Mouse (Mus musculus) spleen, adult 2 months (tissue): ENCODE results near the gene Dph3. TPM values are rescaled to one million over a fixed set of nuclear protein-coding genes. Genes with fewer than 3 reads are reported as not detected.
"Not testable (repeated sequence)": the region's sequence is repeated elsewhere in the genome, so short reads cannot be mapped to it uniquely, and the experiment has no call there.

Source experiments
- DNase-seq, 2 experiments: peaks; one replicate each; pipeline versions ENCODE4 v3.0.0 to v3.0.0-alpha.2; 2012 to 2021; ENCODE audit warnings: low spot score in 2 of 2, low read depth in 1 of 2
- H3K27ac ChIP-seq: fragments of 200-500 bp; 2 replicates; pipeline ENCODE4 v1.5.1; 2012; ENCODE audit warnings: low read length, inconsistent platforms; ENCODE audit not compliant: insufficient read depth
- H3K27me3 ChIP-seq: fragments of 200-500 bp; 2 replicates; pipeline ENCODE4 v1.6.1; 2012; ENCODE audit warnings: mild to moderate bottlenecking, moderate library complexity, low read length, inconsistent platforms; ENCODE audit not compliant: control insufficient read depth, insufficient read depth
- H3K36me3 ChIP-seq: fragments of 200-500 bp; 2 replicates; pipeline ENCODE4 v1.6.1; 2012; ENCODE audit warnings: mild to moderate bottlenecking, low read length, inconsistent platforms; ENCODE audit not compliant: control insufficient read depth, insufficient read depth
- H3K4me1 ChIP-seq: fragments of 200-500 bp; 2 replicates; pipeline ENCODE4 v1.6.1; 2011; ENCODE audit warnings: inconsistent platforms; ENCODE audit not compliant: control insufficient read depth, insufficient read depth, insufficient read length
- H3K4me3 ChIP-seq: fragments of 200-500 bp; 2 replicates; pipeline ENCODE4 v1.5.1; 2011; ENCODE audit warnings: mild to moderate bottlenecking, inconsistent platforms; ENCODE audit not compliant: insufficient read depth, insufficient read length; ENCODE audit errors: extremely low read depth
- CTCF ChIP-seq: fragments of 200-500 bp; IDR thresholded peaks from 2 replicates; pipeline ENCODE4 v1.5.1; 2011; ENCODE audit warnings: mild to moderate bottlenecking, inconsistent platforms; ENCODE audit not compliant: insufficient read depth, insufficient read length, insufficient replicate concordance; ENCODE audit errors: extremely low read depth
- POLR2A ChIP-seq: fragments of 200-500 bp; IDR thresholded peaks from 2 replicates; pipeline ENCODE4 v1.6.1; 2011; ENCODE audit warnings: low read depth, low read length, inconsistent platforms
- WGBS: fragments of 180-500 bp; shearing (Covaris S2); methylation state at CpG from one replicate; pipeline ENCODE4 v1.1.7; 2018; 5-methylcytosine and 5-hydroxymethylcytosine counted together
- polyA plus RNA-seq: library from polyadenylated mRNA; depleted of rRNA; stranded (reverse); fragments of >200 nt; gene quantifications from 2 replicates; pipeline ENCODE4 v1.2.3, GENCODE M21; 2012

Gene Dph3
- polyA plus RNA-seq, 1 experiment = 8.3 TPM

DNA sequence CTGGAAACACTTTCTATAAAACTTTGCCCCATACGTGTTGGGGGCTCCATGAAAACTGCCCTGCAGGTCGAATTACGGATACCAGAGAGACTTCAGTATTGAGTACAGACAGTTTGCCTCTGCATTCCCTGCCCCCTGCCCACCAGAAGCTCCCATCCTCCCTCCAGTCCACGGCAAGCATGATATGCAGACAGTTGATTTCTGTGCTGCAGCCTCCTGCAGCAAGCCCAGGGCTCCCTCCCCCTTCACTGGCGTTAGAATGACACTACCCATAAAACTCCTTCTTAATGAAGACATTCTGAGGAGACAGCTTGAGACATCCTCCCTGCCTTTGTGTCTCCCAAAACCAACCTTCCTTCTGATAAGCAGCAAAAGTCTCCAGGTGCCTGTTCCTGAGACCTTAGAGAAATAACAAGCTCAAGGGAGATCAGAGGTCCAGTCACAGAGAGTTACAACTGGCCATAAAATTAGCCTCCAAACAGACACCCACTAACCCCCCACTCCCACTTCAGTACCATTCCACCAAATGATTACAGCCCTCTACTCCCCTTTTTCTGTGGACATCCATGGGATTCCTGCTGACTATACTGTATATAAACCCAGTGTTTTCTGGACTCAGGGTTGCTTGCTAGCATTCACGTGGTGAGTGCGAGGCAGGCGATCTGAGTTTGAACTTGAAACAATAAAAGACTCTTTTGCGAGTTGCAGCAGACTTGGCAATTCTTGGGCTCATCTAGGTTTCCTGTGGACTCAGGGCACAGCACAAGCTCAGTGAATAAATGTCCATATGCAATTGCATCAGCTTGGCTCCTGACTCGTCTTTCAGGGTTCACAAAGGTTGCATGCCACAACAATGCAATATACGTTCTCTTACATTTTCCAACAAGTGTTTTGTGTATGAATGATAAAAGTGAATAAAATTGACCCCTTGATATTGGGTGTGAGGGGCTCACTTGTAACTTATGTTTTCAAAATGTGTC, 35.7 kb upstream of the Dph3 start:
- DNase-seq = no peak
- TF ChIP-seq CTCF = no peak
- no peak for TF ChIP-seq POLR2A
- Histone ChIP-seq H3K27ac (no peak overlapping the region), H3K36me3 (no peaks in the 10 kb centered on the region), H3K27me3 (no peaks in the 10 kb centered on the region), H3K4me1 (no peaks in the 10 kb centered on the region), H3K4me3 (no peak overlapping the region)
- 81% methylated on average over 11 of the region's 11 CpGs for WGBS

DNA sequence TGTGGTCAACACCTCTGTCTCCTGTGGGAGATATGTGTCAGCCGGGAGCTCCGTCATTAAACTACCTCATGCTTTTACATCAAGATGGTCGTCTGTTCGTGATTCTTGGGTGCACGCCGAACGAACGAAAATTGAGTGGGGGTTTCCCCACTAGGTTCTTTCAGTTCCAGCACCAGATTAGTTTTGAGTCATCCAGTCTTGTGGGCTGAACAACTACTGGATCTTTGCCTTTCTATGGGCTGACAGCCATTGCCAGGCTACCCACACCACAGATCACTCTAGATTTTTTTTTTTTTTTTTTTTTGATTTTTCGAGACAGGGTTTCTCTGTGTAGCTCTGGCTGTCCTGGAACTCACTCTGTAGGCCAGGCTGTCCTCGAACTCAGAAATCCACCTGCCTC, 26.6 kb upstream of the Dph3 start:
- not testable (repeated sequence) for H3K27ac ChIP-seq, H3K27me3 ChIP-seq, H3K4me3 ChIP-seq, H3K36me3 ChIP-seq, DNase-seq, H3K4me1 ChIP-seq
- WGBS = 91% methylated on average over 10 of the region's 10 CpGs

DNA sequence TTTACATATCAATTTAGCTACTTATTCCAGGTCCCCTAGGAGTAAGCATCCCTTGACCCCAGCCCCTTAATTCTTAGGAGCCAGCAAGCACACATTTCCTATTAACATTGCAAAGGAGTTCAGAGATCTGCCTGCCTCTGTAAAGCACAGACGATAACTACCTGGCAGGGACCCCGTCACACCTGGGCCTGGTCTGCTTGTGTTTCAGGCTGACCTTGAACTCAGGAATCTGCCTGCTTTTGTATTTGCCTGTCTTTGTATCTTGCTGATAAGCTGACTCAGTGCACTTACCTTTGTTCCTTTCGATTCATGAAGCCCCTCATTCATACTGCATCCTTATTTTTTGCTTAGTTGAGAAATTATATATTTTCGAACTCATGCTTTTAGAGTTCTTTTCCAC, 21.4 kb upstream of the Dph3 start:
- Histone ChIP-seq H3K36me3 (peaks cover 4% of the 10 kb centered on the region; the same call in 1 of the 2 replicates), H3K27ac (no peak overlapping the region), H3K4me3 (no peak overlapping the region), H3K27me3 (no peaks in the 10 kb centered on the region), H3K4me1 (no peaks in the 10 kb centered on the region)
- DNase-seq = no peak
- 88% methylated on average over 4 of the region's 4 CpGs for WGBS
- TF ChIP-seq CTCF (no peak), POLR2A (no peak)

DNA sequence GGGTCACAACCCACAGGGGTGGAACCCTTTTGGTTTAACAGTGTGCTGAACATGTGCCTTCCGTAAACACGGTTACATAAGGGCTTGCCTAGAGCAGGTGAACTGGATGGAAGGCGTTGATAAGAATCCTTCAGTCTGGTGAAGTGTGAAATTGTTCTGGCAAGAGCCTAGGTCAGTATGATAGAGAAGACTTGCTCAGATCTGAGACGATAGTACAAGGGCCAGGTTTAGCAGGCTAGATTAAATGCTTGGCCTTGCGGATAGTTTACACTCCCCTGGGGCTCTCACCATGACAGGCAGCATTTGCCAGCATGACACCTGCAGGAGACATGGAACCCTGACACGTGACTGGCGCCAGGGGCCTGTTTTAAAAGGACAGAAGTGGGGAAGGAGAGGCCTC, 20.1 kb upstream of the Dph3 start:
- DNase-seq = no peak
- Histone ChIP-seq H3K4me3 (no peak overlapping the region), H3K4me1 (no peaks in the 10 kb centered on the region), H3K27me3 (no peaks in the 10 kb centered on the region), H3K27ac (no peak overlapping the region), H3K36me3 (peaks cover 4% of the 10 kb centered on the region; the same call in 1 of the 2 replicates)
- TF ChIP-seq POLR2A (no peak), CTCF (no peak)
- 74% methylated on average over 7 of the region's 7 CpGs for WGBS

DNA sequence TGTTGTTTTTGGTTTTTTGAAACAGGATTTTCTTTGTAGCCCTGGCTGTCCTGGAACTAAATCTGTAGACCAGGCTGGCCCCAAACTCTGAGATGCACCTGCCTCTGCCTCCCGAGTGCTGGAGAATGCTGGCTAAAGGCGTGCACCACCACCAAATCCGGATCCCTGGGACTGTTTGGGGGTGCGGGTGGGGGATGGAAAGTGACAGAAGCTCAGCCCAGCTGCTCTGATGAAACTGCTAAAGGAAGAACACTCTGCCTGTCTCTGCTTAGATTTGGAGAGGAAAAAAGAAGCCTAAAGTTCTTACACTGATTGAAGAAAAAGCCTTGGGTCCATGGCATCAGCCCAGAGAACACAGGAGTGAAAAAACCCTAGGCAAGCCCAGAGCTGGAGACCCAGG, 18.0 kb upstream of the Dph3 start:
- TF ChIP-seq POLR2A = no peak
- TF ChIP-seq CTCF = no peak
- no peaks in the 10 kb centered on the region for H3K4me1 ChIP-seq
- H3K27me3 ChIP-seq = no peaks in the 10 kb centered on the region
- DNase-seq = no peak
- no peak overlapping the region for H3K27ac ChIP-seq
- H3K4me3 ChIP-seq = no peak overlapping the region
- peaks cover 15% of the 10 kb centered on the region; the same call in 1 of the 2 replicates for H3K36me3 ChIP-seq
- WGBS = 94% methylated on average over 4 of the region's 4 CpGs

DNA sequence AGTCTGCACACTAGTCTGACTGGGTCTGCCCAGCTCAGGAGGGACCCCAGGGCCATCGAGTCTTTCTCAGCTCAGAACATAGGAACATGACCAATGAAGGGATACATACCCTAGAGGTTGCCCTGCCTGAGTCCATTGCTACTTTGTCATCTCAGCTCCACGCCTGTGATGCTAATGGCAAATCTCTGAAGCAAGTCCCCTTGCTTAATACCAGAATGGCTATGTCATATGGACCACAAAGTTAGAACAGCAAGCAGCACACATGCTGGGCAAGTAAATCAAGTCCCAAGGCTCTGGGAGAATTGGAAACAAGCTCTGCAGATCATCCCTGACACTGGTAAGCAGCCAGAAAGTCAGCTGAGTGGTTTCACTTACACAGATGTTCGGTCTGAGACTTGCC, 13.4 kb upstream of the Dph3 start:
- H3K27ac ChIP-seq = no peak overlapping the region
- H3K36me3 ChIP-seq = peaks cover 32% of the 10 kb centered on the region
- no peaks in the 10 kb centered on the region for H3K27me3 ChIP-seq
- H3K4me1 ChIP-seq = no peaks in the 10 kb centered on the region
- 94% methylated on average over 3 of the region's 3 CpGs for WGBS
- DNase-seq = no peak
- no peak overlapping the region for H3K4me3 ChIP-seq
- no peak for TF ChIP-seq CTCF
- TF ChIP-seq POLR2A = no peak

DNA sequence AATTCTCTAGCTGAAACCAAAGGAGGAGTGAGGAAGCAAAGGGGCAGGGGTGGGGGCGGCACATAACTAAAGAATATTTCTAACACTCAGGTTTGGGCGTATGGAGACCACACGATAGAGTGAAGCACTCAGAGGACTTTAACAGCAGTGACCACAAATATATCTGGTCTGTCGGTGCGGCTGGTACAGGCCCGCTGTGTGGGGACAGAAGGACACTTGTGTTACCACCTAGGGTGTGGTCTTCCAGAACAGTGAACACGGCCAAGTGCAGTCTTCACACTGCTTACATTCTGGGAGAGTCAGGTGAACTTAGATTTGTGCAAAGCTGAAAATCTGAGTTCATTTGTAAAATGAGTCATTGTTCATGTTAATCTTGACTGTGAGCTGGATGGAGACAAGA, 12.2 kb upstream of the Dph3 start:
- WGBS = 97% methylated on average over 7 of the region's 7 CpGs
- DNase-seq = no peak
- no peak overlapping the region for H3K27ac ChIP-seq
- no peak for TF ChIP-seq POLR2A
- H3K27me3 ChIP-seq = no peaks in the 10 kb centered on the region
- H3K36me3 ChIP-seq = peaks cover 33% of the 10 kb centered on the region
- no peak overlapping the region for H3K4me3 ChIP-seq
- H3K4me1 ChIP-seq = no peaks in the 10 kb centered on the region
